Mouse (Mus musculus): ENCODE measurements around the gene Sdhb.

Gene Sdhb

GRCm38 (mm10) chr4:140971691-140972090, 10.7 kb downstream of the Sdhb start:
- in situ Hi-C loops (cut with MseI, MboI), result loop anchor here in 1 of 2 experiments (10.0 kb wide), 1 partner anchor 63 kb away; no protein-coding TSS in a partner anchor

DNA sequence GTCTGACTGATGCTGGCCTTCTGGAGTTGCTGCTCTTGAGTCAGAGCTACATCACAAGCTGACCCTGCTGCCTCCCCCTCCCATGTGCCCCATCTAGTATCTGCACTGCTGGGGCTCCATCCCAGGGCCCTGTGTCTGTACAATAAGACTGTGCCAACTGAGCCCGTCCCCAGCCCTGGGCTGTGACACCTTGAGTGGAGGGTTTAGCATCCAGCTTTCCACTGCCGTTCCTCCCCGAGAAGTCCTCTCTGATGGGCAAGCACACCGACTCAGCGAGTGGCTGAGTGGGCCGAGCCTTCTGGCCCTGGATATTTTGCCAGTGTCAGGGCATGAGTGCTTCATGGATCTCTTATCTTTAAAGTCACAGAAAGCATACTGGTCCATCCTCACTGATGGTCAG, 13.4 kb downstream of the Sdhb start:
- in situ Hi-C loops (cut with MseI, MboI), result loop anchor here in 1 of 2 experiments (10.0 kb wide), 1 partner anchor 60 kb away; no protein-coding TSS in a partner anchor

GRCm38 (mm10) chr4:140975356-140975755, 14.4 kb downstream of the Sdhb start:
- in situ Hi-C loops (cut with MseI, MboI), result loop anchor here in 1 of 2 experiments (10.0 kb wide), 1 partner anchor 59 kb away; no protein-coding TSS in a partner anchor

DNA sequence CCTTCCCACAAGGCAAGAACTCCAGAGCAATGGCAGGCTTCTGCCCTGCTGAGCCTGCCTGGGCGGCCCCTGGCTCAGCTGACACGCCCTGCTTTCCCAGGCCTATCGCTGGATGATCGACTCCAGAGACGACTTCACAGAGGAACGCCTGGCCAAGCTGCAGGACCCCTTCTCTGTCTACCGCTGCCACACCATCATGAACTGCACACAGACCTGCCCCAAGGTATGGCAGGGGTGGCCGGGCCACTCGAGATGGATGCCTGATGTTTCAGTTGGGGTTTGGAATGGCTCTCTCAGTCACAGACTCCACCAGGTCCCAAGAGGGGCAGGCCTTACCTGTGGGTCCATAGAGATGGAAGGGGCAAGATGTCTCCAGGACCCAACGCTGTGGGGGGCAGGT, 16.3 kb downstream of the Sdhb start:
- in situ Hi-C loops (cut with MseI, MboI), result loop anchor here in 1 of 2 experiments (10.0 kb wide), 1 partner anchor 58 kb away; no protein-coding TSS in a partner anchor

- in situ Hi-C loops (cut with MseI, MboI), result loop anchor here in 1 of 2 experiments (10.0 kb wide), 1 partner anchor 57 kb away; no protein-coding TSS in a partner anchor
Measured at GRCm38 (mm10) chr4:140977886-140978692, 17.1 kb downstream of the Sdhb start.

DNA sequence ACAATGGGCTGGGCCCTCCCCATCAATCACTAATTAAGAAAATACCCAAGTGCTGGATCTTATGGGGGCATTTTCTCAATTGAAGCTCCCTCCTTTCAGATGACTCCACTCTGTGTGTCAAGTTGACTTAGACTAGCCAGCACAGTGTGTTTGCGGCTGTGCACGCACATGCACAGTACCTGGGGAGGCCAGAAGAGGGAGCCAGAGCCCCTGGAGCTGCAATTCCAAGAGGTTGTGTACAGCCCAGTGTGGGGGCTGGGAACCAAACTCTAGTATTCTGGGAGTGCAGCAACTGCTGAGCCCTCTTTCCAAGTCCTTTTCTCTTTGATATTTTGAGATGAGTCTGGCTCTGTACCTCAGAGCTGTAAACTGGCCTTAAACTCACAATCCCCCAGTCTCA, 20.6 kb downstream of the Sdhb start:
- in situ Hi-C loops (cut with MseI, MboI), result no loop called here

DNA sequence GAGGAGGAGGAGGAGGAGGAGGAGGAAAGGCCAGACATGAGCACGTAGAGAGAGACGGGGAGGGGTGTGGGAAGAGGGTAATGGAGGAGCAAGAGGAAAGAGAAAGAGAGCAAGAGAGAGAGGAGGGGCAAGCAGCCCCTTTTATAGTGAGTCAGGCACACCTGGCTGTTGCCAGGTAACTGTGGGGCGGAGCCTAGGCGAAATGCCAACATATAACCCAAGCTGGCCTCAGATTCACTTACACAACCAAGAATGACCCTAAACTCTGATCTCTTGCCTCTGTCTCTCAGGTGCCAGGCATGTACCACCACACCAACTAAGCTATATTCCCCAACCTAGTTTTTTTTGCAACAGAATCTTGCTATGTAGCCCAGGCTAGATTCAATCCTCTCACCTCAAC, 21.8 kb downstream of the Sdhb start:
- in situ Hi-C loops (cut with MseI, MboI), result no loop called here

DNA sequence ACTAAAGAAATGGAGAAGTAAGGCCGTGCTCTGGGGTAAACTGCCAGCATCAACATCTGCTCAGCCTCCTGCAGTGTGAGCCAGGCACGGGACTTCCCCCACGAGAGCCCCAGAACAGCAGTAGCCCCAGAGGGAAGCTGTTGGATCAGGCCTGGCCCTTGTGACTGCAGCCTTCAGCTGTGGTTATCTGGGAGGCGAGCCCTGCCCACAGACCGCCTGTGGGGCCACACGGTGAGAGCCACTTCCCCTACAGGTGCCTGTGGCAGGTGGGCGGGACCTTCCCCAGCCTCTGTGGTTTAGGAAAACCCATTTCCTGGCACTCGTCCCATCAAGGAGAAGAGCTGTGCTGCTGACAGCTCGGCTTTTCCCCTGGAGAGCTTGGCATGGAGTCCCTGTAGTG, 22.4 kb downstream of the Sdhb start:
- in situ Hi-C loops (cut with MseI, MboI), result no loop called here

DNA sequence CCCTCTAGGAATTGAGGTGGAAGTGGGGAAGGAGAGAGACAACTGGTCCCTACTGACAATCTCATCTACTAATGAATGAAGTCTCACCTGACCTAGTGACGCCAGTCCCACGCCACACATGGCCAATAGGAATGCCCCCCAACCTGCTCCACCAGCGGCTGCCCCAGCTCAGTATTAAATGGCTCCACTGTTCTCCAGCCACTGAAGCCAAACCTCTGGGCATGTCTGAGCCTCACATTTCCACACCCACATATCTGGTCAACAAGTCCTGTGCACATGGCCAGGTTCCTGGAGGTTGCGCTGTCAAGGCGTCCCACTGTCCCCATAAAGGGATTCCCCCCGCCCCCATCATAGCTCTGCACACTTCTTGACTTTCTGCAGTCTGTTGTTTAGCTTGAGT, 23.5 kb downstream of the Sdhb start:
- in situ Hi-C loops (cut with MseI, MboI), result no loop called here

GRCm38 (mm10) chr4:140986024-140986710, 25.2 kb downstream of the Sdhb start:
- in situ Hi-C loops (cut with MseI, MboI), result no loop called here

DNA sequence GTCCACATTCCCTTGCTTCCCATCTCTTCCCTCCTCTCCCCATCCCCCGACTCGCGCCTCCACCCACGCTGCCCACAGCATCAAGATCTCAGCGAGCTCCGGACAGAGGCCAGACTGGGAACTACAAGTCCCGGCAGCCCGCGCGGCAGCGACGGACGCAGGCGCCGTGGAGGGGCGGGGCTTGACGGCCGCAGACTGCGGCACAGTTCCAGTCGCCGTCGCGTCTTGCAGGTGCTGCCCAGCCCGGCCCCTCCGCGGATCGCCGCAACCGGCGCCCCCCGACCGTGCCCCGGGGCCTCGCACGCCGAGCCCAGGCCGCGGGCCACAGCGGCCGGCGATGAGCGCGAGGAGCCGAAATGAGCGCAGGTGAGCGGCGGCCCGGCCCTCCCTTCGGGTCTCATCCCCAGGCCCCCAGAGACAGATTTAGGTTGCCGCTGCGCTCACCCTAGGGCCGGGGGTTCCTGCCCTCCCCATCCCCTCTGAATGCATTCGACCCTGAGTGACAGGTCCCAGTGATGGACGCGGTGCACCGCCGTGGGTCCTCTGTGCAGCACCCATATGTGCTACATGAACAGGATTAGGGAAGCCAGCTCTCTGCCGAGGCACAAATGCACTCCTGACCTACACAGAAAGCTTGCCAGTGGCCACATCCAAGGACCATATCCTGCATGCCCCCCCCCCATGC, 25.9 kb downstream of the Sdhb start, which contains the start of gene Atp13a2:
TSS of gene Atp13a2 (plus strand) at position 163 of the 685 bp plus-strand sequence.
- in situ Hi-C loops (cut with MseI, MboI), result no loop called here

DNA sequence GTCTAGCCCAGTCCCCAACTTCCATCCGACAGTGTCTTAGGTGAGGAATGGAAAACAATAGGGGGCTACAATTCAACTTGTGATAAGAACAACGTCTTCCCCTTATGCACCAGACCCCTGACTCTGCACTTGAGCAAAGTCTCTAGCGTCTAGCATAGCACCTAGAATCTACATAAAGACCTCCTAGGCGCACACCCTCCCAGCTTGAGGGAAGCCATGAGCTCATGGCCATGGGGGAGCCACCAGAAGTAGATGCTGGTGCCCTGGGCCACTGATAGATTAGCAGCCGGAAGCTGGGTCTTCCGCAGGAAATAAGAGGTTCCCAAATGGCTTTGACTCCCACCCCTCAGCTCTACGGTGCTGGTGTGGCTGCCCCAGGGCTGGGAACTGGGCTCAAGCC, 26.5 kb downstream of the Sdhb start:
- in situ Hi-C loops (cut with MseI, MboI), result no loop called here

DNA sequence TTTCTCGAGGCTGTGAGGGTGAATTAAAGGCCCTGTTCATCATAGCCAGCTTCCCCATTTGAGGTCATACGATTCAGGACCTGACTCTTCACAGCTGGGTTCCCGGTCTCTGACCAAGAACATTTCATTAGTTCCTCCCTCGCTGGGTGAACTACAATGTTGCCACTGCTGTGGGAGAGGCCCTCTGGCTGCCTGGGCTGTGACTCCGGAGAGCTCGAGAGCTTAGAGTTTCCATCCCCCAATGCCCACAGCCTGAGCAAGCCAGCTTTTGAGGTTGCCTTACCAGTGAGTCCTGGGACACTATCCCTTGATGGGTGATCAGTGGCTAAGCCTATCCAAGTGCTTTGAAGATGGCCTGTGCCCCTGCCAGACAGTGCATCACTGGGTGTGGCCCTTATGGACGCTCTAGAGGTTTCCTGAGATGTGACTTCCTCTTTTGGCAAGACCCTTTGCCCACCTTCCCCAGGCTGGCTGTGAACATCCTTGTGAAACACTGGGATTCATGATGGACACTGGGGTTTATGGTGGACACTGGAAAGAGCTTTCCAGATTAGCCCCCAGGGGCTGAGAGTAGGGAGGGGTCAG, 27.8 kb downstream of the Sdhb start:
- in situ Hi-C loops (cut with MseI, MboI), result no loop called here

- in situ Hi-C loops (cut with MseI, MboI), result no loop called here
Measured at GRCm38 (mm10) chr4:140989447-140989846, 28.4 kb downstream of the Sdhb start.

DNA sequence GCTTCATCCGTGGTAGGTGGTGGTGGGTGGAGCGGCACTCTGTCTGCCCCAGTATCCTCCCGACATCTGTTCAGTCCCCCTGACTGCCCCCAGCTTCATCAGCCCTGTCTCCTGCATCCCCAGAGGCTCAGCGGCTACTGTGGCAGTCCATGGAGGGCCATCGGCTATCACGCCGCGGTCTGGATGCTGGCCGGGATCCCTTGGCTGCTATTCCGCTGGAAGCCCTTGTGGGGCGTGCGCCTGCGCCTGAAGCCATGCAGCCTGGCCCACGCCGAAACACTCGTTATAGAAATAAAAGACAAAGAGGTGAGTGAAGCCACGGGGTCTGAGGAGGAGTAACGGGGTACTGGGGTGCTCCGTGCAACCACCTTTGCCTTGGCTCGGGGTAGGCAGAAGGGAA, 31.2 kb downstream of the Sdhb start:
- in situ Hi-C loops (cut with MseI, MboI), result no loop called here

DNA sequence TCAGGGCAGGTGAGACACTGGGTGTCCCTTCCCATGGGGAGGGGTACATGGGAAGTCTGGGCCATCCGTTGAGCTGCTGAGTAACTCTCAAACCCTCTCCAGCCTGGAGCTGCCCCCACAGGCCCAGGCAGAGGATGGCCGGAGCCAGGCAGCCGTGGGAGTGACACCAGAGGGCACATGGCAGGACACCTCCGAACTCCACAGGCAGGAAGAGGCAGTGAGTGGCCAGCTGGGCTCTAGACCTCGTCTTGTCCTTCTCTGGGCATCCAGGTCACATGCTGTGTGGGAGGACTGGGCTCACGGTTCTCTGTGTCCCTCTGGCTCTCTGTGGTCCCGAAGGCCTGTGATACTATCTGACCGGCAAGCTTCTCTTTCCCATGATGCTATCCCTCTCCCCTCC, 32.8 kb downstream of the Sdhb start:
- in situ Hi-C loops (cut with MseI, MboI), result no loop called here

GRCm38 (mm10) chr4:140995811-140996210, 34.8 kb downstream of the Sdhb start:
- in situ Hi-C loops (cut with MseI, MboI), result no loop called here

- in situ Hi-C loops (cut with MseI, MboI), result no loop called here
Measured at GRCm38 (mm10) chr4:140996812-140997211, 35.8 kb downstream of the Sdhb start.

DNA sequence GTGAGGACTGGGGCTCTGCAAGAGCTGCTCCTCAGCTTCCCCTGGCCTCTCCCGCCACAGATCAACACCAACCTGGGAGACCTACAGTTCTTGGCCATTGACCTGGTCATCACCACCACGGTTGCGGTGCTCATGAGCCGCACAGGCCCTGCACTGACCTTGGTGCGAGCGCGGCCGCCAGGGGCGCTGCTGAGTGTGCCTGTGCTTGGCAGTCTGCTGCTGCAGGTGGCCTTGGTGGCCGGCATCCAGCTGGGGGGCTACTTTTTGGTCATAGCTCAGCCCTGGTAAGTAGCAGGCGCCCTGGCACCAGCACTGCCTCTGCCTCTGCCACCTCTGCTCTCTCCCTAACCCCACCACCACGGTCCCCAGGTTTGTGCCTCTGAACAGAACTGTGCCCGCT, 45.0 kb downstream of the Sdhb start:
- in situ Hi-C loops (cut with MseI, MboI), result no loop called here

- in situ Hi-C loops (cut with MseI, MboI), result no loop called here
Measured at GRCm38 (mm10) chr4:141008028-141008427, 47.0 kb downstream of the Sdhb start.

- in situ Hi-C loops (cut with MseI, MboI), result no loop called here
Measured at GRCm38 (mm10) chr4:141010118-141010517, 49.1 kb downstream of the Sdhb start, which contains the start of gene Mfap2. Mfap2 (plus strand) TSS chr4:141010418.

GRCm38 (mm10) chr4:141010526-141010925, 49.5 kb downstream of the Sdhb start:
- in situ Hi-C loops (cut with MseI, MboI), result no loop called here
